Mouse (Mus musculus): ENCODE data around the gene Mrpl14. TPM values are rescaled to one million over a fixed set of nuclear protein-coding genes. Genes with fewer than 3 reads are reported as not detected.
A peak's percentile ranks its signal among the peaks of the same experiment; 100 is the strongest.

Gene Mrpl14
- polyA plus RNA-seq, 1 experiment: 259 TPM

DNA sequence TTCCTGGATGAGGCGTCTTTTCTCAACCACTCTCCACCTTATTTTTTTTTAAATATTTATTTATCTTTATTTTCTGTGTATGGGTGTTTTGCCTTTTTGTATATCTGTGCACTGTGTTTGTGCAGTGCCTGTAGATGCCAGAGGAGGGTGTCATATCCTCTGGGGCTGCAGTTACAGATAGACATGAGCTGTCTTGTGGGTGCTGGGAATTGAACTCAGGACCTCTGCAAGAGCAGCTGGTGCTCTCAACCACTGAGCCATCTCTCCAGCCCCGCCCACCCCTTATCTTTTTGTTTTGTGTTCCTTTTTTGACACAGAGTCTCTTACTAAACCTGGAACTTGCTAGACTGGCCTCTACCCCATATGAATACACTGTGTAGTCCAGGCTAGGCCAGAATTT, 41.4 kb downstream of the Mrpl14 start:
- Histone ChIP-seq H3K4me3 (ENCODE audit: insufficient read depth, poor library complexity, severe bottlenecking) (no peak overlapping the region), H3K36me3 (ENCODE audit: control insufficient read depth, insufficient read depth) (no peaks in the 10 kb centered on the region), H3ac (ENCODE audit: control insufficient read depth, insufficient read length, low read depth) (no peak overlapping the region), H3K79me2 (ENCODE audit: control insufficient read depth, insufficient read depth) (no peaks in the 10 kb centered on the region), H3K27me3 (ENCODE audit: control insufficient read depth, insufficient read depth, insufficient read length) (no peaks in the 10 kb centered on the region), H3K79me3 (ENCODE audit: low read depth) (no peaks in the 10 kb centered on the region)
- TF ChIP-seq MAX (IDR thresholded peaks at IDR 0.05): no peak
- TF ChIP-seq MYOD1 (IDR thresholded peaks at IDR 0.05; ENCODE audit: control insufficient read depth, insufficient read length, low read depth): no peak
- TF ChIP-seq CEBPB (IDR thresholded peaks at IDR 0.05; ENCODE audit: low read depth): no peak
- TF ChIP-seq USF1 (IDR thresholded peaks at IDR 0.05; ENCODE audit: low read depth): no peak
- no peak for TF ChIP-seq CTCF (IDR thresholded peaks at IDR 0.05; ENCODE audit: control insufficient read depth, insufficient read depth, insufficient read length)
- TF ChIP-seq FOSL1 (IDR thresholded peaks at IDR 0.05; ENCODE audit: insufficient read depth, low read length, poor library complexity, severe bottlenecking): no peak
- TF ChIP-seq MYOG (IDR thresholded peaks at IDR 0.05; ENCODE audit: control insufficient read depth, extremely low read depth, insufficient read length): no peak

GRCm38 (mm10) chr17:45727983-45728723, 42.0 kb downstream of the Mrpl14 start:
- Histone ChIP-seq H3K79me3 (ENCODE audit: low read depth) (no peaks in the 10 kb centered on the region), H3K27me3 (ENCODE audit: control insufficient read depth, insufficient read depth, insufficient read length) (no peaks in the 10 kb centered on the region), H3K36me3 (ENCODE audit: control insufficient read depth, insufficient read depth) (no peaks in the 10 kb centered on the region), H3K79me2 (ENCODE audit: control insufficient read depth, insufficient read depth) (no peaks in the 10 kb centered on the region), H3K4me3 (ENCODE audit: insufficient read depth, poor library complexity, severe bottlenecking) (no peak overlapping the region), H3ac (ENCODE audit: control insufficient read depth, insufficient read length, low read depth) (no peak overlapping the region)
- TF ChIP-seq USF1 (IDR thresholded peaks at IDR 0.05; ENCODE audit: low read depth) (no peak), MYOD1 (IDR thresholded peaks at IDR 0.05; ENCODE audit: control insufficient read depth, insufficient read length, low read depth) (no peak), CEBPB (IDR thresholded peaks at IDR 0.05; ENCODE audit: low read depth) (no peak), MAX (IDR thresholded peaks at IDR 0.05) (no peak), FOSL1 (IDR thresholded peaks at IDR 0.05; ENCODE audit: insufficient read depth, low read length, poor library complexity, severe bottlenecking) (no peak), MYOG (IDR thresholded peaks at IDR 0.05; ENCODE audit: control insufficient read depth, extremely low read depth, insufficient read length) (no peak), CTCF (IDR thresholded peaks at IDR 0.05; ENCODE audit: control insufficient read depth, insufficient read depth, insufficient read length) (no peak)

DNA sequence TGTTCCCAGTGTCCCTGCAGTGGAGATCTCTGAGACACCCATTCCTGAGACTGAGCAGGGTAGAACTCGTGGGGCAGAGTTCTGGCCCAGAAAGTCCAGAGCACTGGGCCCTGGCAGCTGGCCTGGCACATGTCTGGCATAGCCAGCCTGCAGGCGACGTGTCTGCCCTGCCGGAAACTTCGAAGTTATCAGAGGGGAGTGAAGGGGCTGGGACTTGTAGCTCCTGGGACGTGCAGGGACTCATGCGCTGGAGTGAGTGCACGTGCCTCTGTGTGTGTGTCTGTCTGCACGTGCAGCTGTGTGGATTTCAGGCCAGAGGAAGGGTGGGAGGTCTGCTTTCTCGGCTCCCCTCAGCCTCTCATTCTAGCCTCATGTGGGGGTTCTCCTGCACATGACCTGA, 43.3 kb downstream of the Mrpl14 start:
- Histone ChIP-seq H3K79me3 (ENCODE audit: low read depth) (no peaks in the 10 kb centered on the region), H3K4me3 (ENCODE audit: insufficient read depth, poor library complexity, severe bottlenecking) (no peak overlapping the region), H3K79me2 (ENCODE audit: control insufficient read depth, insufficient read depth) (no peaks in the 10 kb centered on the region), H3ac (ENCODE audit: control insufficient read depth, insufficient read length, low read depth) (no peak overlapping the region), H3K36me3 (ENCODE audit: control insufficient read depth, insufficient read depth) (no peaks in the 10 kb centered on the region), H3K27me3 (ENCODE audit: control insufficient read depth, insufficient read depth, insufficient read length) (no peaks in the 10 kb centered on the region)
- TF ChIP-seq CEBPB (IDR thresholded peaks at IDR 0.05; ENCODE audit: low read depth) (no peak), MAX (IDR thresholded peaks at IDR 0.05) (no peak), USF1 (IDR thresholded peaks at IDR 0.05; ENCODE audit: low read depth) (no peak), MYOG (IDR thresholded peaks at IDR 0.05; ENCODE audit: control insufficient read depth, extremely low read depth, insufficient read length) (no peak), CTCF (IDR thresholded peaks at IDR 0.05; ENCODE audit: control insufficient read depth, insufficient read depth, insufficient read length) (no peak), FOSL1 (IDR thresholded peaks at IDR 0.05; ENCODE audit: insufficient read depth, low read length, poor library complexity, severe bottlenecking) (no peak), MYOD1 (IDR thresholded peaks at IDR 0.05; ENCODE audit: control insufficient read depth, insufficient read length, low read depth) (no peak)

- H3K4me3 ChIP-seq (ENCODE audit: insufficient read depth, poor library complexity, severe bottlenecking): no peak overlapping the region
- H3ac ChIP-seq (ENCODE audit: control insufficient read depth, insufficient read length, low read depth): no peak overlapping the region
- H3K27me3 ChIP-seq (ENCODE audit: control insufficient read depth, insufficient read depth, insufficient read length): no peaks in the 10 kb centered on the region
- H3K79me3 ChIP-seq (ENCODE audit: low read depth): no peaks in the 10 kb centered on the region
- TF ChIP-seq FOSL1 (IDR thresholded peaks at IDR 0.05; ENCODE audit: insufficient read depth, low read length, poor library complexity, severe bottlenecking): no peak
- no peak for TF ChIP-seq MYOD1 (IDR thresholded peaks at IDR 0.05; ENCODE audit: control insufficient read depth, insufficient read length, low read depth)
- no peak for TF ChIP-seq CTCF (IDR thresholded peaks at IDR 0.05; ENCODE audit: control insufficient read depth, insufficient read depth, insufficient read length)
- no peak for TF ChIP-seq CEBPB (IDR thresholded peaks at IDR 0.05; ENCODE audit: low read depth)
- TF ChIP-seq MYOG (IDR thresholded peaks at IDR 0.05; ENCODE audit: control insufficient read depth, extremely low read depth, insufficient read length): no peak
- TF ChIP-seq USF1 (IDR thresholded peaks at IDR 0.05; ENCODE audit: low read depth): no peak
- no peak for TF ChIP-seq MAX (IDR thresholded peaks at IDR 0.05)
- H3K36me3 ChIP-seq (ENCODE audit: control insufficient read depth, insufficient read depth): no peaks in the 10 kb centered on the region
- no peaks in the 10 kb centered on the region for H3K79me2 ChIP-seq (ENCODE audit: control insufficient read depth, insufficient read depth)
Observed at GRCm38 (mm10) chr17:45730696-45731095, 44.6 kb downstream of the Mrpl14 start.

DNA sequence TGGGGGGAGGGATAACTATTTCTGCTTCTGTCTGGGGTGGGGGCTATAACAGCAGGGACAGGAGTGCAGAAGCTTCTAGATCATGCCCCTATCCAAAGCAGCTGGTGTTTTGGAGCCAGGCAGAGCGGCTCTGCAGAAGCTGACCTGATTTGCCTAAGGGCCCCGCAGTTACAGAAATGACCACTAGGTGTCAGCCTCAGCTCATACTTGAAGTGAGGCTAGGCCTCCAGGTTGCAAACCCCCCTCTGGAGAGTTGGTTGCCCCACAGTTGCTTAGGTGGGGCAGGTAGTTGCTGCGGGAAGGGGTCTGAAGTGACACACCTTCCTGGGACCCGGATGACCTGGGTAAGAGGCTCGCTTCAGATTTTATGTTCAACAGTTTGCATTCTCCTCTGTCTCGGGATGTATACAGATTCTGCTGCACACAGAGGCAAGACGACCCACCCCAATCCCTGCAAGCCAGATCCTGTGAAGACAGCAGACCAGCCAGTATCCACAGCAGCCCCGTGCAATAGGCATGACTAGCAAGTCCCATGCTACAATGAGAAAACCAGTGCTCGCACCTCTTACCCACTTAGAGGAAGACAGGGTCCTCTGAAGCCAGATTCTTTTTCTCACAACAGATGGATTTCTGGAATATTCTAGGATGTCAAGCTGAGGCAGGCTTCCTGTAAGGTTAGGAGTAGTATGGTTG, 45.2 kb downstream of the Mrpl14 start:
- TF ChIP-seq FOSL1 (IDR thresholded peaks at IDR 0.05; ENCODE audit: insufficient read depth, low read length, poor library complexity, severe bottlenecking) (no peak), CTCF (IDR thresholded peaks at IDR 0.05; ENCODE audit: control insufficient read depth, insufficient read depth, insufficient read length) (peak; percentile 76)
- Histone ChIP-seq H3K79me2 (ENCODE audit: control insufficient read depth, insufficient read depth) (no peaks in the 10 kb centered on the region), H3K36me3 (ENCODE audit: control insufficient read depth, insufficient read depth) (no peaks in the 10 kb centered on the region), H3K4me3 (ENCODE audit: insufficient read depth, poor library complexity, severe bottlenecking) (no peak overlapping the region), H3K79me3 (ENCODE audit: low read depth) (no peaks in the 10 kb centered on the region), H3K27me3 (ENCODE audit: control insufficient read depth, insufficient read depth, insufficient read length) (no peaks in the 10 kb centered on the region), H3ac (ENCODE audit: control insufficient read depth, insufficient read length, low read depth) (no peak overlapping the region)

Measured in C2C12 (cell line).